Mouse (Mus musculus) embryo, embryonic 9.5 days (tissue): ENCODE data around the gene Med9.

Source experiments
- DNase-seq: peaks from one replicate; pipeline ENCODE4 v3.0.0-alpha.2; 2017; ENCODE audit errors: extremely low spot score

Med9 gene

GRCm38 (mm10) chr11:59947752-59948400, at the start of gene Med9:
Med9 (plus strand) TSS chr11:59948206.
- DNase-seq = peak; percentile 96

DNA sequence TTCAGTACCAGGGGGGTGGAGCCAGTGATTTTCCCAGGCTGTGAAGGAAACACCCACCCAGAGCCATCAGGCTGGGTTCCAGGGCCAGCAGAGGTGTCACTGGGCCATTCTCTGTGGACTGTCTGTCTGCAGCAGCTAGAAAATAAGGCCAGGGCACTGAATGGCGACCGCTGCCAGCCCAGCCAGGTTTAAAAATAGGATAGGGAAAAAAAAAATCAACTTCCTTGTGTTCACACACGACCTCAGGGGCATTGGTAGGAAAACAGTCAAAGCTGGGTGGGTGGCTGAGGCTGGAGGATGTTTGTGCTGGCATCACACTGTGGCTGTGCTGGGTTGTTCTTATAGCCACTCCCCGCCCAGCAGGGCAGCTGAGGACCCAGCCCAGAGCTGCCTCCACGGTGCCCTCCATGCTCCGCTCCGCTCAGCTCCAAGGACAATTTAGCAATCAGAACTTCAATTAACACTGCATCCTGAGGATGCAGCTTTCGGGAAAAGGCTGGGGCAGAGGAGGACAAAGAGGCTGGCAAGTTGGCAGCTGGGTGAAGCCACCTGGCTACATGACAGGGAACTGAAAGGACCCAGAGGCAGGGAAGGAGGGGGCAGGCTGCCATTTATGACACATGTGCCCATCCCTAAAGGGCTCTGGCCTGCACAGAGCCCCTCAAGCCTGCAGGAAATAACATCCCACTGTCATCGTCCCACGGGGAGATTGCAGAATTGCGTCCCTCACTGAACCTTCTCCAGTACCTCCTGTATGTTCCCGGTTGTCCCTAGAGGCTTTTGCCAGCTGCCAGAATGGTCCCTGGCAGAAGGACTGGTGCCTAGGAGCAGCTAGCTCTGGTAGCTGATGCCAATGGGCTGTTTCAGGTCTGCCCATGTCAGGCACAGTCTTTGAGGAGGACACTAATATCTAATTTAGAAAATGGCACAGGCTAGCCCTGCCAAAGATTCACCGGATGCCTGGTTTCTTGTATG, 48.0 kb upstream of the Med9 start:
- no peak for DNase-seq

DNA sequence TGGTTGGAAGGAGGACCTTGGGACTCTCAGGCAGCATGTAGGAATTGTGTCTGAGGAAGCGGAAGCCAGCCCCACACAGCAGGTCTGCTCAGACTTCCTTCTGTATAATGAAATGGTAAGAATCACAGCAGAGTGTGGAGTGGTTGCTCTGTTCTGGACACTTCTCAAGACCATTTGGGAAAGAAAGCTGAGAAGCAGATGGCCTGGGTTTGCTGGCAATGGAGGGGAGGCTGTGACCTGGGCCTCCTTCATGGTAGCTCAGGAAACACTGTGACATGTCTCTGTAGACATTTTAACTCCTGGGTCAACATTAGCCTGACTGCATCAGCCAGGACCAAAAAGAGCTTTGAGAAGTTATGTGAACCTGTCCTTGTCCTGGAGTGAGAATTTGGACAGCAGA, 47.0 kb upstream of the Med9 start:
- DNase-seq = no peak

DNA sequence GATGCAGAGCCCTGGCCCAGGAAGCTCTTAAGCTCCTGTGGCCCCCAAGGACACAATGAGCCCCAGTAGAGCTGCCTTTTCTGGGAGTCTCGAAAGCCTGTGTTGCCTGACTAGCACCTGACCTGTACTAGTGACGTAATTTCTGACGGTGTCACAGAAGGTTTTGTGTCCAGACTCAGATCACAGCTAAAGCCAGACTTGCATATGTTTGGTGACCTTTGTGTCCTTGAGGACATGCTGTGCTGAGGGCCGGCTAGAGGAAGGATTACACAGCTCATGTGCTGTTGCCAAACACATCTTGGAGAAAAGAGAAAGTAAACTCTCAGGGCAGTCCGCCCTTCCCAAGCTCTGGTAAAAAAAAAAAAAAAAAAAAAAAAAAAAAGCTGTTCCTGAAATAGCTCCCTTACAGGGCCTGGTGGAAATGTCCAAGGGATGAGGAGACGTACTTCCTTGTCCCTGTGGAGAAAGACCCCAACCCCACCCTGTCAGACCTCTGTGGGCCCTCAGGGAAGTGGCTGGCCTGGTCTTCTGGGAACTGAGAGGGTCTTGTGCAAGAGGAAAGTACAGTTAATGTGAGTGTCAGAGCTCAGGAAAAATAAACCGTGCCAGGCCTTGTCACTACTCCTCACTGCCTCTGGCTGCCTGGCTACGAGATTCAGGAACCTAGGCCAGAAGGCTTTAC, 45.8 kb upstream of the Med9 start:
- DNase-seq = no peak

GRCm38 (mm10) chr11:59906521-59907123, 41.4 kb upstream of the Med9 start:
- no peak for DNase-seq

- DNase-seq = no peak
Measured at GRCm38 (mm10) chr11:59908446-59908845, 39.6 kb upstream of the Med9 start.

DNA sequence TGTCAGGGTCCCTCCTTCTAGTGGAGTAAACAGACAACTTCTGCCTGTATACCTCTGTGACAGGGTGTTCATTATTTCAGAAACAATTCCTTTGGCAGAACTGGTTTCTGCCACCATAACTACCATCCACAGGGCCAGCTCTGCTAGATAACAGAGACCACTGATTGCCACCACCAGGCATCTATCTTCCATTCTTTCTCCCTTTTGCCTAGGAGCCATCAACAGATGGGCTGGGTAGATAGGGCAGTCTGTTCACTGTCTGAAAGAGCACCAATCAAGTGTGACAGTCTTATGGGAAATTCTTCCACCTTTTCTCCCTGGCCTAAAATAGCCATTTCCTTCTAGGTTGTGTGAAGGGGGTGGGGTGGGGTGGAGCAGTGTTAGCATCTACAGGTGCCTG, 37.4 kb upstream of the Med9 start:
- no peak for DNase-seq

- DNase-seq = no peak
Measured at GRCm38 (mm10) chr11:59911523-59911922, 36.5 kb upstream of the Med9 start.

GRCm38 (mm10) chr11:59913702-59914101, 34.3 kb upstream of the Med9 start:
- DNase-seq = no peak

DNA sequence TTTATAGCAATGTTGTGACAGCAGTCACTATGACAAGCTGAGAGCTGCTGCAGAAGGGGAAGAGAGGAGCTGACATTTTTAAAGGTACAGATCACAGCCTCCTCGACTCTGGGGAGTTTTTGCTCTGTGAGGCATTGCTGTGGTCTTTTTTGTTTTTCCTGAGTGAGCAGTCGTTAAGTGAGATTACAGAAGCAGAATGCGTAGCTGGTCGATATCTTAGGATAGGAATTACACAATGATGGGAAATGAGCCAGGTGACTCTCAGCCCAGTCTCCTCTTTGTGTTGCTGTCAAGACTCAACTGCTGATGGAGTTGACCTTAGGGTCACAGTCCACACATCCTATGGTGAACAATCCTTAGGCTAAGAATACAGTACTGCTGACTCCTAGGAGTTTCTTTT, 30.0 kb upstream of the Med9 start:
- no peak for DNase-seq

DNA sequence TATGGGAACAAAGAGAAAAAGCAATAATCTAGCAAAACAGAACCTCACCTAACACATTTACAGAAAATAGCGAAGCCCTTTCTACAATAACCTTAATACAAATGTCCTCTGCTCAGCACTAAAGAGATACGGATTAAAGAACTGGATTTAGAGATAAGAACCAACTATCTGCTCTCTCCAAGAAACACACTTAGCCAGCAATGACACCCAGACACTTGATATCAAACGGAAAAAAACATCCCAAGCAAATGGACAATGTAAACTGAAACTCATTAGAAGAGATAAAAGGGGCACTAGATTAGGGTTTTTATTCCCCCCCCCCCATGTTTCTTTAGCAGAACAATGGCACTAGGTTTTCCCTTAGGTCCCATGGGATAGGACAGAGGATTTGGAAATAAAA, 28.6 kb upstream of the Med9 start:
- DNase-seq = no peak

DNA sequence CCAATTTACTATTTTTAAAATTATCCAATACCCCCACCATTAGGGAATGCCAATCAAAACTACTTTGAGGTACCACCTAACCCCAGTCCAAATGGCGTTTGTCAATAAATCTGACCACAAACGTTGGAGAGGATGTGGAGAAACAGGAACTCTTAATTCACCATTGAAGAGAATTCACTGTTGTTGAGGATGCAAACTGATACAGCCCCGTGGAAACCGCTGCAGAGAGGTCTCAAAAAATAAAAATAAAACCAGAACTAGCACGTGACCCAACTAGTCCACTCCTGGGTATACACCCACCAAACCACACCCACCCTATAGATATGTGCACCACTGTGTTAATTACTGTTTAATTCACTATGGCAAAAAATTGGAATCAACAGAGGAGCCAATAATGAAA, 27.7 kb upstream of the Med9 start:
- DNase-seq = no peak

- no peak for DNase-seq
Measured at GRCm38 (mm10) chr11:59921265-59921664, 26.7 kb upstream of the Med9 start.

DNA sequence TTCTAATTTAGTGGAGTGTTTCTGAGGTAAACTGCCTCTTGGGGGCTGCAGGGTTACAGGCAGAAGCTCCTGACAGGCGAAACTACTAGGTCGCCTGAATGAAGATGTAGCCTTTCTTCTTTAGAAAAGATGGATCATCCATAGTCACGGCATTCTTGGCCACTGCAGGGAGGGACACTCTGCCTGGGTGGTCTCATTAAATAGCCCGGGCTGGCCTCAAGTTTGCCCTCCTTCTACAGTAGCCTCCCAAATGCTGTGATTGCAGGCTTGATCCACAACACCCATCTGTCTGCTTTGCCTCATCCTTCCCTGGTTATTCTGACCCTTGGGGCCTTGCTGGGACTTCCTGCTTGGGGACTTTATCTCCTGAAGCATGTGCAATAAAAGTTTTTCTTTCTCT, 18.0 kb upstream of the Med9 start:
- no peak for DNase-seq

DNA sequence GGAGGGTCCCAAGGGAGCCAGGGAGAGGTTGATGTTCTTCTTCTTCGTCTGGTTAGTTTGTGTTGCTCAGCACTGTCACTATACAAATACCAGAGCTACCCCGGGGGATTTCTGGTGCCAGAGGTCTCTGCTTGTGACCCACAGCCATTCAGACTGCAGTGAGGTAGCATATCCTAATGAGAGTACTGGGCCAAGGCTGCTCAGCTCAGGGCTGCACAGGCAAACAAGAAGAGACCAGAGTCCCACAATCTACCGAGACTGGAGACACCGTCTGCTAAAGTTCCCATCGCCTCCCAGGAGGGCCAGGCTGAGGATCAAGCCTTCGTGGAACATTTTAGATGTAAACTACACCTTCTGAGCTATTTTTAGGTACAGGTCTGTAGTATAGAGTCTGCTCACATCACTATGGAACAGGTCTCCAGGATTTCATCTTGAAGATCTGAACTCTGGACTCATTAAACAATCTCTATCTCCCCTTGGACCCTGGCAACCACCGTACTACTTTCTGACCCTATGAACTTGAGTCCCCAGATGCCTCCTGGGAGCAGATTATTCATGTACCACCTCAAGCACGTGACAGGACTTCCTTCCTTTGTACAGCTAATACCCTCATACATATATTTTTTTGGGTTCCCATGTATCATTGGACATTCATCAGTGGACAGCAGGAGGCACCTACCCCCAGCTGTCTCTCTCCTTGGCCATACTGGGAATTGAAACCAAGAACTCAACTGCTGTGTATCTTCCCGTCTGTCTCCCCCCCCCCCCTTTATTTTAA, 15.3 kb upstream of the Med9 start:
- no peak for DNase-seq

GRCm38 (mm10) chr11:59933943-59934342, 14.1 kb upstream of the Med9 start:
- no peak for DNase-seq

DNA sequence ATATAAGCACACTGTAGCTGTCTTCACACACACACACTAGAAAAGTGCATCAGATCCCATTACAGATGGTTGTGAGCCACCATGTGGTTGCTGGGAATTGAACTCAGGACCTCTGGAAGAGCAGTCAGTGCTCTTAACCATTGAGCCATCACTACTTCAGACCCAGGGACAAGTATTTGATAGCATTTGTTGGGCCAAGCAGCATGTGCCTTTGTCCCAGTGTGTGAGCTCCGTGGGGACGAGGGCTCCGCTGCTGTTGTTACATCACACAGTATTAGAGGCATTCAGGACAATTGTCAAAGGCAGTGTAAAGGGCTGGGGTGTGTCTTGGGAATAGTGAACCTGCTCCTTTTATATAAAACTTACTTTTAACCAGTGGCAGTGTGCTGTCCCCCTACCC, 11.0 kb upstream of the Med9 start:
- no peak for DNase-seq

DNA sequence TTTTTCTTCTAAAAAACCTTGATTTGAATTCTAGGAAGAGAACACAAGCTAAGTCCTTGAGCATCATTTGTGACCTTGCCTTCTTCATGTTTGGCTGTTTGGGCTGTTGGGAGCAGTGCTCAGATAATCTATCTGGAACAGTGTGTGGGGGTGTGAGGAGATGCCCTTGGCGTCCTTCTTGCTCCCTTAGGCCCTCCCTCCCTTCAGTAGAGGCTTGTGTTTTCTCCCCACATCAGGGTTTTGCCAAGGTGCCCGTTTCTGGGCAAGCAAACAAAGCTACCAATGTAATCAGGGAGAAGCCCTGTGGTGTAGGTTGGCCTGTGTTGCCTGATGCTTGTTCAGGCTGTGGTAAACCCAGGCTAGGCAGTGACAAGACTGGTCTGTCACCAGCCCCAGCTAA, 10.4 kb upstream of the Med9 start:
- DNase-seq = no peak

DNA sequence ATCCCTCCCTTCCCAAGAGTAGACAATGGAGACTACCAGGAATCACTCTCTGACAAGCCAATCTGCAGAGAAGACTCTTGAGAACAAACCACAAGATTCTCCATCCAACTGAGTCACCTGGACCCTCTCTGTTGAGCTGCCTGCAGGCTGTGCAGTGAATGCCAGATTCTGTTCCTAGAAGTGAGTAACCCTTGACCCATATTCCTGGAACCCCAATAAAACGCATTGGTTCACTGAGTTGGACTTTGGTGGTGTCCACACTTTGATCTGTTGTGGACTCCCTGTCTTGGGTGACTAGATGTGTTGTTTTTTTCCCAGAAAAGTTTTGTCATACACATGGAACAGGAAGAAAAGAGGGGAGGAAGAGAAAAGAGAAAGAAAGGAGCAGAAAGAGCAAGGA, 8.2 kb upstream of the Med9 start:
- DNase-seq = no peak

GRCm38 (mm10) chr11:59940645-59941044, 7.4 kb upstream of the Med9 start:
- no peak for DNase-seq

- DNase-seq = no peak
Measured at GRCm38 (mm10) chr11:59941391-59941790, 6.6 kb upstream of the Med9 start.
